Mouse (Mus musculus) 3134 (cell line): Measurements from ENCODE around the gene Gm28035.

Experiments
- DNase-seq: peaks from one replicate; pipeline ENCODE4 v3.0.0-alpha.2; 2011; ENCODE audit warnings: low spot score; ENCODE audit not compliant: insufficient read length; ENCODE audit errors: extremely low read depth

Gm28035 gene

GRCm38 (mm10) chr2:30287027-30287373, 46.6 kb downstream of the Gm28035 start:
- DNase-seq: peak; percentile 23

DNA sequence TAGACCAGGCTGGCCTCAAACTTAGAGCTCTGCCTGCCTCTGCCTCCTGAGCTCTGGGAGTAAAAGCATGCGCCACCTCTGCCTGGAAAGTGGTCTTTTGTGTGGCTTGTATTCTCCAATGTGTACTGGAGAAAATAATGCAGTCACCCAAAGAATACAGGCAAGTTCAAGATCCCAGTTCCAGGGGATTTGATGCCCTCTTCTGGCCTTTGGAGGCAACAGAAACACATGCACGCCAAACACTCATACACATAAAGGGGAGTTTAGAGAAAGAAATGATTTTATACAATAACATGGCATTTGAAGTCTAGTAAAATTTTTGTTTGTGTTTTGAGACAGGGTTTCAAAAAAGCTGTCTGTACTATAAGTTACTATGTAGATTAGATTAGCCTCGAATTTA, 59.2 kb downstream of the Gm28035 start:
- no peak for DNase-seq

DNA sequence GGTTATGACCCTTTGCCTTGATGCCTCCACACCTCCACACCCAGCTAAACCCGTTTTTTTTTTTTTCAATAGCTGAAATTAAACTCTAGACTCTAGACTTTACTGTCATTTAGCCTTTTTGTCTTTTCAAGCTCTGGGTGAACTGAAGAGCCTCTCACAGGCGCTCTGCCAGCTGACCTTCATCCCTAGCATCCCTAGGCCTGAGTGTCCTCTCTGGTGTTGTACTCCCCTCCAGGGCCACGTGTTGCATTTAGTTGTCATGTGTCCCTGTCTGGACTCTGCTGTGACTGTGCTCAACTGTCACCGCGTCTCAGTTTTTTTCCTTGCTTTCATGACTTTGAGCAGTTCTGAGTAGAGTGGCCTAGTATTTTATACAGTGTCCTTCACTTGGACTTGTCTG, 59.6 kb downstream of the Gm28035 start:
- DNase-seq: no peak

- no peak for DNase-seq
Observed at GRCm38 (mm10) chr2:30306087-30306486, 65.7 kb downstream of the Gm28035 start.

DNA sequence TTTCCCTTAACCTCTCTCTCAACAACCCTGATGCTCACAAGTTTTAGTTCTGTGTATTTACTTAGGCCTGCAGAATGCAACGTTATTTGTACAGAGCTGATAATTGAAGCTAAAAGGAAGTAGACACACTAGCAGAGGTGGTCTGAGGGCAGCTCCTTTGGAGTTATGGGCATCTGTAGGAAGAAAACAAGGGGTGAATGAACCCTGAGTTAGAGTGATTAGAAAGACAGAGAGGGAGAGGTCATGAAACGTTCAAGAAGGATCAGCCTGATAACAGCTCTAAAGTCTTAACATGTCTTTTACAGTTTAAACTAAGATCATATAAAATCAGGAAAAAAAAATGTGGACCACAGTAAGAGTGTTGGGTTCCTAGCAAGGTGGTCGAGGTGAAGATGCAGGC, 69.0 kb downstream of the Gm28035 start:
- DNase-seq: no peak

DNA sequence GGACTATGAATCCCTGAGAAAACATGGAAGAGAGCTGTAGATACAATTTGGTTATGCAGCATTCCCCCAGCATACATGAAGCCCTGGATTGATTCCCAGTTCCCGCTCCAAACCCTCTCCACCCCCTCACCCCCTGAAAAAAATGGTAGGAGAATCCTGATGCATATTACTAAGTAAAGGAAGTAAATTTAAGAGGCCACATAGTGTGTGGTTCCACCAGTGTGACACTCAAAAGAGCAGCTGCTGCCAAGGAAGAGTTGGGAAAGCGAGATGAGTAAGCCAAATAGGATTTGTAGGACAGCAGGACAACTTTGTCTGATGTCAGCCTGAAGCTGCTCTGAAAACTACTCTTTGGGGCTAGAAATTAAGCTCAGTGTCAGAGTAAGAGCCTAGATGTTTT, 71.1 kb downstream of the Gm28035 start:
- DNase-seq: no peak

DNA sequence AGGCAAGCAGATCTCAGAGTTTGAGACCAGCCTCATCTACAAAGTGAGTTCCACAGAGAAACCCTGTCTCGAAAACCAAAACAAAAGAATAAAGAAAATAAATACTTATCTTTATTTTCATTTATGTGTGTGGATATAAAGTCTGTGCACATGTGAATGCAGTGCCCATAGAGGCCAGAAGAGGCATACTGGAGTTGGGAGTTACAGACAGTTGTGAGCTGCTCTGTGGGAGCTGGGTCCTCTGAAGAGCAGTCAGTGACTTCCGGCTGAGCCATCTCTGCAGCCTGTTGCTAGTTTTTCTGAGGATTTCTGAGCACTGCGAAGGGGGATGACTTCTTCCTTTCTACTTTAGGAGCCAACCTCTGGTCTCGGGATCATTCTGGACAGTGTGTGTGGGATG, 75.8 kb downstream of the Gm28035 start:
- no peak for DNase-seq

DNA sequence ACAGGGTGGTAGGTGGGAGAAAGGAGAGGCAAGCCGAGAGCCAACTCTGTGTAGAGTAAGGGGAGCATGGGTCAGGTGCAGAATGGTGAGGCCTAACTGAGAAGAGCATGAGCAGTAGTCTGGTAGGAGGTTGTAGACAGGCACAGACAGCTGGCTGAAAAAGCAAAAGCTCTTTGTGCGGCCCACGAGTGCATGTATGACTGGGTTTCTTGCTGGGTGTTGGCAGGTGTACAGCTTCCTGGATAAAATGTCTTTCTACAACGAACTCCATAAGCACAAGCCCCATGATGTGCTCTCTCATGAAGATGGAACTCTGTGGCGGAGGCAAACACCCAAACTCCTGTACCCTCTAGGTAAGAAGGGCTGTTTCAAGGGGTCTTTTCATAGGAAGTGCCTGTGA, 76.6 kb downstream of the Gm28035 start:
- DNase-seq: no peak

- no peak for DNase-seq
Observed at GRCm38 (mm10) chr2:30319260-30319659, 78.9 kb downstream of the Gm28035 start.

DNA sequence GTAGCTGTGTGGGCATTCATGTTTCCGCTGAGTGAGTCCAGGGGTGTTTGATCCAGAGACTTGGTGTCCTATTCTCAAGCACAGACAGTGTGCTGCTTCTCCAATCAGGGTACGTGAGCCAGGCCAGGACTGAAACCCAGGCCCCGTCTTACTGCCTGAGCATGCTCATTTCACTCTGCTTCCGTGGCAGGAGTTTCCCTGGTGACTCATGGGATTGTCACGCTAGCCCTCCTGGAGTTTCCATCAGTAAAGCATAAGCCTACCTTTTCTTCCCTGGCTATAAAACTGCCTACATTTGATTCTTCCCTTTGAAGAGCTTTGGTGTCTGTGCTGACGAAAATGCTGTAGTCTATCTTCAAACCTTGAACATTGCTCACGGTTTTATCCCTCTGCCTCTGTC, 82.7 kb downstream of the Gm28035 start:
- peak; percentile 60 for DNase-seq

DNA sequence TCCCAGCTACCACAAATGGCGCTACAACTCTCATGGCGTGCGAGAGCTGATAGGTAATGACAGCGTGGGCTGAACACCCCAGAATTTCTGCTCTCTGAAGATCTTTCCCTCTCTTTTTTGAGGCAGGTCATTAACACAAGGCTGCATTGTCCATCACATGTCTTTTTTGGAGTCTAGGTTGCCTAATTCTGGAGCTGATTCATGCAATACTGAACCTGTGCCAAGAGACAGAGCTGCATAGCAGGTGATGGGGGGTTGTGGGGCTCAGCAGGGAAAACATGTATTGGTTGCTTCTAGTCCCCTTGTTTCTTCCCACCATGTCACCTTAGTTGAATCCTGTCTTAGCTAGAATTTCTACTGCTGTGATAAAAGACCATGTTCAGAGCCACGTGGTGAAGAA, 84.9 kb downstream of the Gm28035 start:
- no peak for DNase-seq

DNA sequence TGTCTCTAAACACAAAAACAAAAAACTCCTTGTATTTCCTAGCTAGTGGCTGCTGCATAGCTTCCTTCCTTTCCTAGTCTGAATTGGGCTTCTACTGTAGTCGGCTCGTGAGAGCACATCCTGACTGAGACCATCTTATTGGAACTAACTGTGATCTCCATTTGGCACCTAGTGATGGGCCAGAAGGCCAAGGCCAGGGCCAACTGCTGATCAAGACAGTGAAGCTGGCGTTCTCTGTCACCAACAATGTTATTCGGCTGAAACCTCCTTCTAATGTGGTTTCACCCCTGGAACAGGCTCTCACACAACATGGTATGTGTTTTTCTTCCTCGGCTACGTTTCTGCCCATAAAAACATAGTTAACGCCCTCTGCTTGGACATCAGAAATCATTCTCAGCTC, 86.9 kb downstream of the Gm28035 start:
- no peak for DNase-seq

DNA sequence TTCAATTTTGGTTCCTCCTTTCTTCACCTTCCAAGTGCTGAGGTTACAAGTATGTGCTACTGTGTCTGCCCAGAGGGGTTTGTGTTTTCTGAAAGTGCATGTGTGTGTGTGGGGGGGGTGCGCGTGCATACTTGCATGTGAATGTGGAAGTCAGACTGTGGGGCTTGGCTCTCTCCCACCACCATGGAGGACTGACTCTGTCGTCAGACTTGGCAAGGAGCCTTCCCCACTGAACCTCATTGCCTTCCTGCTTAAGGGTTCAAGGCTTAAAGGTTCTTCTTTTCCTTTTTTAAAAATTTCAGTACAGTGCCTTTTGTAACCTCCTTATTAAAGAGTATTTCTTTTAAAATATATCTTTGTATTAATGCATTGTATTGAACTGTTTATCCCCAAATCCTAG, 88.4 kb downstream of the Gm28035 start:
- no peak for DNase-seq
